Comparison of ENCODE assay signal across 15 mouse cellular contexts in genomic region chr7:65893546-65893945, GRCm38 (mm10). TPM values are rescaled to one million over a fixed set of nuclear protein-coding genes. Genes with fewer than 3 reads are reported as not detected.
DNase-seq lines count a peak whose midpoint lies in the region; ATAC-seq and TF ChIP-seq lines count a peak whose summit lies in the region.
"Had no signal": no experiment of that assay in that cellular context is flagged by ENCODE, and none has a peak within 500 bp of the region (broad histone marks: within the 10 kb centered on the region; RNA-seq: fewer than 3 reads in every experiment).

No protein-coding gene starts in this region.

- no peak for TF ChIP-seq CTCF in layer of hippocampus, adult 2 months (conservative IDR thresholded peaks at IDR 0.05)
- no peak for TF ChIP-seq CTCF in brain, embryonic 14.5 days (IDR thresholded peaks at IDR 0.05; ENCODE audit: borderline replicate concordance, extremely low read depth, insufficient read depth, insufficient read length)

- H3K4me3 ChIP-seq in heart, embryonic 11.5 days (ENCODE audit: low read depth, low read length) = no peak overlapping the region
- H3K4me3 ChIP-seq in layer of hippocampus, adult 2 months = no peak overlapping the region
- no peak overlapping the region for H3K4me3 ChIP-seq in forebrain, embryonic 16.5 days (replicated peaks; ENCODE audit: low read length)
- H3K4me3 ChIP-seq: hindbrain, embryonic 12.5 days had no signal

- no peak overlapping the region for H3K27ac ChIP-seq in heart, embryonic 11.5 days (ENCODE audit: low read depth, low read length)
- no peak overlapping the region for H3K27ac ChIP-seq in layer of hippocampus, adult 2 months
- H3K27ac ChIP-seq in forebrain, embryonic 16.5 days (ENCODE audit: low read length) = peak overlapping the region; percentile 27
- H3K27ac ChIP-seq: hindbrain, embryonic 12.5 days had no signal

- H3K27me3 ChIP-seq in heart, embryonic 11.5 days (ENCODE audit: control insufficient read depth, insufficient read depth, low read length) = peaks cover 8% of the 10 kb centered on the region; the same call in 1 of the 2 replicates
- no peaks in the 10 kb centered on the region for H3K27me3 ChIP-seq in forebrain, embryonic 16.5 days (replicated peaks; ENCODE audit: control insufficient read depth, insufficient read depth, low read length)
- H3K27me3 ChIP-seq: hindbrain, embryonic 12.5 days had no signal

- no peak overlapping the region for H3K4me2 ChIP-seq in heart, embryonic 11.5 days
- H3K4me2 ChIP-seq in forebrain, embryonic 16.5 days (ENCODE audit: low read length) = no peak overlapping the region
- H3K4me2 ChIP-seq: hindbrain, embryonic 12.5 days had no signal

- 0 out of 2 replicates have a peak, but pooled peaks have one; percentile 22 for ATAC-seq in heart, embryonic 11.5 days (replicated peaks; ENCODE audit: insufficient number of reproducible peaks, low FRiP score, low TSS enrichment)
- peak; percentile 91 for ATAC-seq in forebrain, embryonic 16.5 days

- H3K36me3 ChIP-seq in heart, embryonic 11.5 days (ENCODE audit: control insufficient read depth, insufficient read depth, low read length) = no peaks in the 10 kb centered on the region
- H3K36me3 ChIP-seq in forebrain, embryonic 16.5 days (ENCODE audit: control insufficient read depth, insufficient read depth) = no peaks in the 10 kb centered on the region
- H3K36me3 ChIP-seq: hindbrain, embryonic 12.5 days had no signal

- no peak overlapping the region for H3K9ac ChIP-seq in heart, embryonic 11.5 days (ENCODE audit: low read depth, low read length)
- H3K9ac ChIP-seq in forebrain, embryonic 16.5 days (replicated peaks; ENCODE audit: low read depth, low read length) = no peak overlapping the region
- H3K9ac ChIP-seq: hindbrain, embryonic 12.5 days had no signal

- WGBS in heart, embryonic 11.5 days (ENCODE audit: insufficient replicate concordance) = 46% methylated on average over 10 of the region's 10 CpGs
- 81% methylated on average over 10 of the region's 10 CpGs for WGBS in forebrain, embryonic 16.5 days

- DNase-seq in heart, postnatal 4 days = no peak
- peak; percentile 55 to 65 for DNase-seq in layer of hippocampus, adult 2 months (ENCODE audit: low spot score in 2 of 2)
- no peak for DNase-seq in layer of hippocampus, postnatal 25 days (ENCODE audit: extremely low spot score in 1 of 2, low spot score in 1 of 2)
- DNase-seq in brain, embryonic 14.5 days (ENCODE audit: low read depth) = peak; percentile 58
- DNase-seq in liver = no peak
- DNase-seq in adrenal gland, adult 2 months = no peak
- DNase-seq: cerebellum, postnatal 10 days; embryo, embryonic 11 days; kidney, adult 9 months; kidney, postnatal 4 days; lung, adult 18-20 months; thymus, adult 18-20 months had no signal

- TF ChIP-seq POLR2A in brain, embryonic 14.5 days (IDR thresholded peaks at IDR 0.05; ENCODE audit: borderline replicate concordance, extremely low read depth, insufficient read depth, insufficient read length, poor library complexity, severe bottlenecking) = no peak

- H3K4me1 ChIP-seq in heart, embryonic 11.5 days (ENCODE audit: control insufficient read depth, insufficient read depth, low read length) = peaks cover 15% of the 10 kb centered on the region
- peaks cover 6% of the 10 kb centered on the region; the same call in 1 of the 2 replicates for H3K4me1 ChIP-seq in forebrain, embryonic 16.5 days (replicated peaks; ENCODE audit: control insufficient read depth, insufficient read depth, low read length)

- 0 out of 2 replicates have a peak, but pooled peaks cover under 1% of the 10 kb centered on the region for H3K9me3 ChIP-seq in heart, embryonic 11.5 days (replicated peaks; ENCODE audit: control insufficient read depth, low read length)
- no peaks in the 10 kb centered on the region for H3K9me3 ChIP-seq in forebrain, embryonic 16.5 days (ENCODE audit: control insufficient read depth, low read length)
- H3K9me3 ChIP-seq: hindbrain, embryonic 12.5 days had no signal

RNA-seq across cellular contexts. Expression of gene Pcsk6, which starts 32.0 kb away (rescaled TPM):
- polyA plus RNA-seq in heart, embryonic 11.5 days (2014; fragmentation: Nextera tagmentation; extraction: Ambion mirVana) = 5.7 and 6.1 TPM in 2 replicates
- 10 to 100 TPM; 32.7 to 39.8 TPM for total RNA-seq in heart, postnatal 4 days (2021)
- 10 to 100 TPM; 16.4 to 17.1 TPM for total RNA-seq in layer of hippocampus, adult 2 months (2021)
- 10 to 100 TPM; 13.7 to 16.4 TPM for total RNA-seq in layer of hippocampus, postnatal 25 days (2021)
- polyA plus RNA-seq in brain, embryonic 14.5 days (2012; rRNA removed) = 3.8 and 6.5 TPM in 2 replicates
- 0.71 and 0.90 TPM in 2 replicates for polyA plus RNA-seq in forebrain, embryonic 16.5 days (2015; fragmentation: Nextera tagmentation; extraction: Ambion mirVana)
- 10 to 100 TPM; 23.0 to 34.8 TPM for total RNA-seq in adrenal gland, adult 2 months (2021)
- polyA plus RNA-seq in adrenal gland, adult 2 months (2012; rRNA removed) = 7.0 and 9.8 TPM in 2 replicates

Comparison
In these comparisons a context has a peak if more than half of its experiments do, and no peak if none do; other contexts are left out.
1. DNase-seq: peak in layer of hippocampus, adult 2 months (2 of 2) and brain, embryonic 14.5 days (single experiment); none in heart, postnatal 4 days (single experiment), layer of hippocampus, postnatal 25 days (0 of 2), liver (single experiment) and adrenal gland, adult 2 months (single experiment).